Mouse (Mus musculus): ENCODE results near the gene Ost4.

Gene Ost4

GRCm38 (mm10) chr5:30887858-30888336, 19.7 kb downstream of the Ost4 start:
- 0 out of 2 replicates have a peak, but pooled peaks have one; percentile 9 for TF ChIP-seq GATA4 (IDR thresholded peaks at IDR 0.05; ENCODE audit: insufficient replicate concordance, low read length)

GRCm38 (mm10) chr5:30887331-30887761, 20.2 kb downstream of the Ost4 start:
- TF ChIP-seq GATA4 (IDR thresholded peaks at IDR 0.05; ENCODE audit: insufficient replicate concordance, low read length) = peak; percentile 50; the same call in 1 of the 2 replicates

GRCm38 (mm10) chr5:30886731-30887130, 20.9 kb downstream of the Ost4 start:
- TF ChIP-seq GATA4 (IDR thresholded peaks at IDR 0.05; ENCODE audit: insufficient replicate concordance, low read length) = no peak

- no peak for TF ChIP-seq GATA4 (IDR thresholded peaks at IDR 0.05; ENCODE audit: insufficient replicate concordance, low read length)
Observed at GRCm38 (mm10) chr5:30886209-30886608, 21.4 kb downstream of the Ost4 start.

GRCm38 (mm10) chr5:30879347-30879943, 28.1 kb downstream of the Ost4 start:
- no peak for TF ChIP-seq GATA4 (IDR thresholded peaks at IDR 0.05; ENCODE audit: insufficient replicate concordance, low read length)

- no peak for TF ChIP-seq GATA4 (IDR thresholded peaks at IDR 0.05; ENCODE audit: insufficient replicate concordance, low read length)
Observed at GRCm38 (mm10) chr5:30878616-30879015, 29.0 kb downstream of the Ost4 start.

- no peak for TF ChIP-seq GATA4 (IDR thresholded peaks at IDR 0.05; ENCODE audit: insufficient replicate concordance, low read length)
Observed at GRCm38 (mm10) chr5:30874365-30874764, 33.2 kb downstream of the Ost4 start.

GRCm38 (mm10) chr5:30872574-30872973, 35.0 kb downstream of the Ost4 start:
- no peak for TF ChIP-seq GATA4 (IDR thresholded peaks at IDR 0.05; ENCODE audit: insufficient replicate concordance, low read length)

- TF ChIP-seq GATA4 (IDR thresholded peaks at IDR 0.05; ENCODE audit: insufficient replicate concordance, low read length) = no peak
Observed at GRCm38 (mm10) chr5:30870131-30870406, 37.5 kb downstream of the Ost4 start.

- TF ChIP-seq GATA4 (IDR thresholded peaks at IDR 0.05; ENCODE audit: insufficient replicate concordance, low read length) = no peak
Observed at GRCm38 (mm10) chr5:30869405-30870130, 38.0 kb downstream of the Ost4 start.

- TF ChIP-seq GATA4 (IDR thresholded peaks at IDR 0.05; ENCODE audit: insufficient replicate concordance, low read length) = no peak
Observed at GRCm38 (mm10) chr5:30868981-30869380, 38.6 kb downstream of the Ost4 start.

GRCm38 (mm10) chr5:30867712-30868111, 39.9 kb downstream of the Ost4 start, which contains the start of gene Tmem214:
Gene Tmem214, plus strand, starts transcription at chr5:30868012.
- no peak for TF ChIP-seq GATA4 (IDR thresholded peaks at IDR 0.05; ENCODE audit: insufficient replicate concordance, low read length)

- TF ChIP-seq GATA4 (IDR thresholded peaks at IDR 0.05; ENCODE audit: insufficient replicate concordance, low read length) = no peak
Observed at GRCm38 (mm10) chr5:30866871-30867270, 40.7 kb downstream of the Ost4 start.

- TF ChIP-seq GATA4 (IDR thresholded peaks at IDR 0.05; ENCODE audit: insufficient replicate concordance, low read length) = no peak
Observed at GRCm38 (mm10) chr5:30864322-30864721, 43.3 kb downstream of the Ost4 start.

GRCm38 (mm10) chr5:30863852-30864251, 43.7 kb downstream of the Ost4 start:
- TF ChIP-seq GATA4 (IDR thresholded peaks at IDR 0.05; ENCODE audit: insufficient replicate concordance, low read length) = no peak

- no peak for TF ChIP-seq GATA4 (IDR thresholded peaks at IDR 0.05; ENCODE audit: insufficient replicate concordance, low read length)
Observed at GRCm38 (mm10) chr5:30856124-30856523, 51.5 kb downstream of the Ost4 start.
